In genomic region chr15:4139516-4139915, GRCm38 (mm10) we compare ENCODE assay signal across 11 mouse cellular contexts.
DNase-seq lines count a peak whose midpoint lies in the region.
"Had no signal": no experiment of that assay in that cellular context is flagged by ENCODE, and none has a peak within 500 bp of the region (broad histone marks: within the 10 kb centered on the region; RNA-seq: fewer than 3 reads in every experiment).

No protein-coding gene starts in this region.

- intact Hi-C loops in left cerebral cortex, postnatal 36 days (cut with DNase I), result no loop called here

- DNase-seq in layer of hippocampus, adult 18-20 months (ENCODE audit: low spot score in 2 of 2), result peak; percentile 29 to 57
- DNase-seq in layer of hippocampus, postnatal 10 days (ENCODE audit: low spot score in 2 of 2), result no peak
- peak; percentile 77 for DNase-seq in right cerebral cortex, adult 18-20 months
- DNase-seq in right cerebral cortex, postnatal 4 days, result no peak
- peak; percentile 26 to 44 for DNase-seq in left cerebral cortex, postnatal 36 days (ENCODE audit: low spot score in 2 of 2)
- peak; percentile 60 for DNase-seq in telencephalon, adult 2 months (ENCODE audit: low read depth, low spot score)
- no peak for DNase-seq in gastrocnemius, postnatal 4 days (ENCODE audit: low spot score in 2 of 2)
- DNase-seq in adipocyte (ENCODE audit: low spot score), result no peak
- DNase-seq: cerebellum, postnatal 14 days; gastrocnemius, postnatal 25 days; thymus, postnatal 25 days had no signal

Comparison
In these comparisons a context has a peak if more than half of its experiments do, and no peak if none do; other contexts are left out.
1. DNase-seq: peak in layer of hippocampus, adult 18-20 months (2 of 2), right cerebral cortex, adult 18-20 months (single experiment), left cerebral cortex, postnatal 36 days (2 of 2) and telencephalon, adult 2 months (single experiment); none in layer of hippocampus, postnatal 10 days (0 of 2), right cerebral cortex, postnatal 4 days (single experiment), gastrocnemius, postnatal 4 days (0 of 2) and adipocyte (single experiment).